Comparison of ENCODE assay signal across 13 mouse cellular contexts in the genomic region with DNA sequence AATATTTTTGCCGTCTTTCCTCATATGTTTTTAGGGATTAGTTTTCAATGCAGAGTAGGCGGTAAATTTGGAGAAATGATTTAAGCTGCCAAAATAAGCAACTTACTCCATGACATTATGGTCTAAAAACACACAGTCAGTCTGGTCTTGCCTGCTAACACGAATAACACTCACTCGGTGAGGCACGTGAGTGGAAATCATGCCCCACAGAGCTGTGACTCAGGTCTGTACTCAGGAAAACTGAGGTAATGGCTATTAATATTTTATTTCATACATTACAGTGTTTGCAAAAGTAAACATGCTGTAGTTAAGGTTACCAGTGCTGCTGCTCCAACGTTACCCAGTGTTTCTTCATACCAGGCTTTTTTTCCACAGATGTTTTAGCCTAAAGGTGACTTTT.
DNase-seq lines count a peak whose midpoint lies in the region; ATAC-seq and TF ChIP-seq lines count a peak whose summit lies in the region.
"Had no signal": no experiment of that assay in that cellular context is flagged by ENCODE, and none has a peak within 500 bp of the region (broad histone marks: within the 10 kb centered on the region; RNA-seq: fewer than 3 reads in every experiment).

No protein-coding gene starts in this region.

- H3K36me3 ChIP-seq in kidney, embryonic 15.5 days, result no peaks in the 10 kb centered on the region
- H3K36me3 ChIP-seq: embryonic facial prominence, embryonic 12.5 days had no signal

- no peak for TF ChIP-seq CTCF in gastrocnemius, adult 2 months (IDR thresholded peaks at IDR 0.05)

- no peaks in the 10 kb centered on the region for H3K9me3 ChIP-seq in kidney, embryonic 15.5 days (replicated peaks)
- H3K9me3 ChIP-seq: embryonic facial prominence, embryonic 12.5 days had no signal

- no peak overlapping the region for H3K4me2 ChIP-seq in kidney, embryonic 15.5 days
- H3K4me2 ChIP-seq: embryonic facial prominence, embryonic 12.5 days had no signal

- peak; percentile 67 for DNase-seq in gastrocnemius, adult 2 months
- DNase-seq in gastrocnemius, postnatal 4 days (ENCODE audit: low spot score in 2 of 2), result no peak
- peak; percentile 61 to 63 for DNase-seq in lung, adult 18-20 months
- no peak for DNase-seq in lung, postnatal 4 days
- peak; percentile 58 for DNase-seq in fat pad, adult 2 months (ENCODE audit: extremely low read depth, low read depth, low spot score)
- DNase-seq in skeletal muscle tissue, adult 2 months (ENCODE audit: low read depth, low spot score), result peak; percentile 77
- no peak for DNase-seq in cerebellum, postnatal 36 days
- DNase-seq: cerebellum, adult 9-11 months; liver; thymus, postnatal 14 days had no signal

- intact Hi-C loops in gastrocnemius, adult 2 months (cut with DNase I), result no loop called here

- H3K27ac ChIP-seq in gastrocnemius, adult 2 months, result peak overlapping the region; percentile 77
- no peak overlapping the region for H3K27ac ChIP-seq in kidney, embryonic 15.5 days
- H3K27ac ChIP-seq: embryonic facial prominence, embryonic 12.5 days; hindbrain, postnatal 0 days had no signal

- H3K4me3 ChIP-seq in gastrocnemius, adult 2 months, result no peak overlapping the region
- no peak overlapping the region for H3K4me3 ChIP-seq in kidney, embryonic 15.5 days (replicated peaks)
- H3K4me3 ChIP-seq: embryonic facial prominence, embryonic 12.5 days had no signal

- no peak overlapping the region for H3K9ac ChIP-seq in kidney, embryonic 15.5 days
- H3K9ac ChIP-seq: embryonic facial prominence, embryonic 12.5 days had no signal

- H3K4me1 ChIP-seq in kidney, embryonic 15.5 days, result no peaks in the 10 kb centered on the region

- no peaks in the 10 kb centered on the region for H3K27me3 ChIP-seq in kidney, embryonic 15.5 days
- H3K27me3 ChIP-seq: embryonic facial prominence, embryonic 12.5 days had no signal

- no peak for ATAC-seq in kidney, embryonic 15.5 days (replicated peaks; ENCODE audit: low FRiP score)
- ATAC-seq: hindbrain, postnatal 0 days had no signal

- WGBS in kidney, embryonic 15.5 days, result 72% methylated on average over 6 of the region's 6 CpGs

Comparison
In these comparisons a context has a peak if more than half of its experiments do, and no peak if none do; other contexts are left out.
1. DNase-seq: peak in gastrocnemius, adult 2 months (single experiment), lung, adult 18-20 months (2 of 2), fat pad, adult 2 months (single experiment) and skeletal muscle tissue, adult 2 months (single experiment); none in gastrocnemius, postnatal 4 days (0 of 2), lung, postnatal 4 days (0 of 2) and cerebellum, postnatal 36 days (0 of 2).